Mouse (Mus musculus): ENCODE measurements around the gene 2010300C02Rik. TPM values are rescaled to one million over a fixed set of nuclear protein-coding genes. Genes with fewer than 3 reads are reported as not detected.

The 2010300C02Rik gene
- polyA plus RNA-seq, 1 experiment: 14.5 TPM

DNA sequence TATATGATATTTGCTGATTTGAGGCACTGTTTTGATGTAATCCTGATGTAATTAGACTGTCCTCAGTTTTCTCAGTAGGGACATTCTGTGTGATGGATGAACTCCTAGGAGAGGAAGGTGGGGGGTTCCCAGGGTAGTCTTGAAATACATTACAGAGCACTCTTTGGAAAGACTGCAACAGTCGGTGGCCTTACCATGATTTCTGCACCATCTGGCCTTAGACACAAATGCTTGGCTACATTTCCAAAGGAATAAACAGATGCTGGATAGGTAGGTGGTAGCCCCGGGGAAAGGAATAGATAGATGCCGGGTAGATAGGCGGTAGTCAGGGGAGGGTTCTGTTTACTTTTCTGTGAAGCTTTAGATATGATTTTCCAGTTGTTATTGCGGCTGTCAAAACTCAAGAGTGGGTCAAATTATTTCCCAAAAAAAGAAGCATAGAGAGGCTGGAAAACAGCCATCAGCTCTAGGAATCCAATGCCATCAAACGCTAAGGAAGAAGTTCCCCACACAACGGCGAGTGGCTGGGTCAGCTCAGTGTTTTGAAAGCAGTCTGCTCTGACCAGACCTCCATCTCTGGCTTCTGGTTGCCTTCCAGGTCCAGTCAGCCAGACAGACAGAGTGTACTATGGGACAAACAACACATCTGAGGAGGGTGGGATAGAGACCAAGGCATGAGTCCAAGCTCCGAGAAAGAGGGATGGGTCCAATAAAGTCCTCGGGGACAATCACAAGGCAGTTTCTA, 147.2 kb downstream of the 2010300C02Rik start:
- no peaks in the 10 kb centered on the region for H3K4me1 ChIP-seq (ENCODE audit: control insufficient read depth, insufficient read depth, low read length)
- DNase-seq: no peak
- WGBS: 60% methylated on average over 10 of the region's 10 CpGs
- H3K4me3 ChIP-seq (replicated peaks; ENCODE audit: extremely low read depth, low read depth, low read length): no peak overlapping the region
- no peak for TF ChIP-seq CTCF (IDR thresholded peaks at IDR 0.05; ENCODE audit: insufficient read depth, low read length)
- no peak for TF ChIP-seq POLR2A (IDR thresholded peaks at IDR 0.05; ENCODE audit: borderline replicate concordance, extremely low read depth, low read depth, low read length)

DNA sequence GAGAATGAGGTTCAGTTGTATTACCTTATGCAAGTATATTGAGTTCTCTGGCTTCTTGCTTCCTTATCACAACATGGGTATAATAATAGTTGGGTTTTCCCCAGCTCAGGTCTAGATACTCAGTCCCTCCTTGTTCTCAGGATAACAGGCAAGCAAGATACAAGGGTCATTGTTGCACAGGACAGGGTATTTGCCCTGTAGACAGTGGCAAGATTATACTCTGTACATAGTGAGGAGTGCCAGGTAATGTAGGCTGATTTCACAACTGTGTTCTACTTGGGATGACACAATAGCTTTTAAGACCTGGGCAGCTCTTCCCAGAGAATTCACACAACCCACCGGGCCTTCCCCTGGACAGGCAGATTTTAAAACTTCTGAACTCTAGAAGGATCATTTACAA, 151.5 kb downstream of the 2010300C02Rik start:
- H3K4me3 ChIP-seq (replicated peaks; ENCODE audit: extremely low read depth, low read depth, low read length): no peak overlapping the region
- H3K4me1 ChIP-seq (ENCODE audit: control insufficient read depth, insufficient read depth, low read length): no peaks in the 10 kb centered on the region; the same call in 1 of the 2 replicates
- DNase-seq: no peak
- TF ChIP-seq POLR2A (IDR thresholded peaks at IDR 0.05; ENCODE audit: borderline replicate concordance, extremely low read depth, low read depth, low read length) (no peak), CTCF (IDR thresholded peaks at IDR 0.05; ENCODE audit: insufficient read depth, low read length) (no peak)
- WGBS: 72% methylated on average over 1 of the region's 1 CpGs

DNA sequence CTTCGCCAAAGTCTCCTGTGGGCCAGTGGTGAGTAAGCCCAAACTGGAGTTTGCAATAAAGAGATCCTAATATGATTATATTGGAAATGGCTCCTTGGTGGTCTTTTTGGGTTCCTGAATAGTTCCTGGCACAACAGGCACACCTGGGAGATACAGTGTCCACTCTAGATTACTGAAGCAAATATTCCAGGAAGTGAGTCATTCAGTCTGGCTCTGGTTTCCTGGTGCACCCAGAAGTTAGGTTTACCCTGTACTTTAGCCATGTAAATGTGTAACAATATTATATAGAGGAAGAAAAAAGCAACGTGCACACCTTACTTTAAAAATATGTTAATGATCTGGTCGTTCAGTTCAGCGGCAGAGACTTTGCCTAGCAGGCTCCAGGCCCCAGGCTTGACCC, 153.1 kb downstream of the 2010300C02Rik start:
- H3K4me3 ChIP-seq (replicated peaks; ENCODE audit: extremely low read depth, low read depth, low read length): no peak overlapping the region

DNA sequence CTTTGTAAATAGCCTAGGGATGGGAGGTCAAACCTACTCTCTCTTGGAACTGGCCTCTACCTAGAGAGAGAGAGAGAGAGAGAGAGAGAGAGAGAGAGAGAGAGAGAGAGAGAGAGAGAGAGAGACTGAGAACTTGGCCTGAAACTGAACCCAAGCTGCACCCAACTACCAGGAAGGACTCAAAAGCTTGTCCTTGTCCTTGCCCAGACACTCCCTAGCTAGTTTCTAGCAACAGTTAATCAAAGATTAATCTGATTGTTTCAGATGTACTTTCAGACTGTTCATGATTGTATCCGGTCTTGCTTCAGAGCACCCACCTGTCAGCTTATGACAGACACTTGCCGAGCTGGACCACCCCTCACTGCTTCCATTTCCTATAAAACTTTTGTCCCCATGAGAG, 153.5 kb downstream of the 2010300C02Rik start:
- 66% methylated on average over 2 of the region's 2 CpGs for WGBS
- TF ChIP-seq CTCF (IDR thresholded peaks at IDR 0.05; ENCODE audit: insufficient read depth, low read length) (no peak), POLR2A (IDR thresholded peaks at IDR 0.05; ENCODE audit: borderline replicate concordance, extremely low read depth, low read depth, low read length) (no peak)
- no peak overlapping the region for H3K4me3 ChIP-seq (replicated peaks; ENCODE audit: extremely low read depth, low read depth, low read length)
- DNase-seq: no peak
- no peaks in the 10 kb centered on the region; the same call in 1 of the 2 replicates for H3K4me1 ChIP-seq (ENCODE audit: control insufficient read depth, insufficient read depth, low read length)

More for the DNA sequence above, 153.1 kb downstream of the 2010300C02Rik start:
- no peak for TF ChIP-seq POLR2A (IDR thresholded peaks at IDR 0.05; ENCODE audit: borderline replicate concordance, extremely low read depth, low read depth, low read length)
- no peak for TF ChIP-seq CTCF (IDR thresholded peaks at IDR 0.05; ENCODE audit: insufficient read depth, low read length)
- DNase-seq: no peak
- WGBS: 47% methylated on average over 4 of the region's 4 CpGs
- no peaks in the 10 kb centered on the region; the same call in 1 of the 2 replicates for H3K4me1 ChIP-seq (ENCODE audit: control insufficient read depth, insufficient read depth, low read length)

DNA sequence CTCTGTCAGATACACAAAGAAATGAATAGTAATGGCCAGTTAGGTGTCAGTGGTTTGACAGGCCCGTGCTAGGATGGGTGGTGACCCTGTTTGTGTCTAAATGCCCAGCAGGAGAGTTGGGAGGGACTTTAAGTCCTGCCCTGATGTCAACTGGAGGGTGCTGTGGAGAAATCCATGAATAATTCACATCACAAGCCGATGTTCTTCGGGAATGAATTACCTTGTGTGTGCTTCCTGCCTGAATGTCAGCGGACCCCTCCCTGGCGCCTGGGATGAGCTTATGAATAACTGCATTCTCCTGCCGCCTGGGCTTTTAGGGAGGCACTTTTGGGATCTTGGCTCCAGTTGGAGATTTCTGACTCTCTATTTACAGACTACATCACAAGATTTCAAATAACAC, 154.5 kb downstream of the 2010300C02Rik start:
- DNase-seq: no peak
- no peak overlapping the region for H3K4me3 ChIP-seq (replicated peaks; ENCODE audit: extremely low read depth, low read depth, low read length)
- TF ChIP-seq POLR2A (IDR thresholded peaks at IDR 0.05; ENCODE audit: borderline replicate concordance, extremely low read depth, low read depth, low read length) (no peak), CTCF (IDR thresholded peaks at IDR 0.05; ENCODE audit: insufficient read depth, low read length) (no peak)
- 58% methylated on average over 6 of the region's 6 CpGs for WGBS
- H3K4me1 ChIP-seq (ENCODE audit: control insufficient read depth, insufficient read depth, low read length): no peaks in the 10 kb centered on the region; the same call in 1 of the 2 replicates

DNA sequence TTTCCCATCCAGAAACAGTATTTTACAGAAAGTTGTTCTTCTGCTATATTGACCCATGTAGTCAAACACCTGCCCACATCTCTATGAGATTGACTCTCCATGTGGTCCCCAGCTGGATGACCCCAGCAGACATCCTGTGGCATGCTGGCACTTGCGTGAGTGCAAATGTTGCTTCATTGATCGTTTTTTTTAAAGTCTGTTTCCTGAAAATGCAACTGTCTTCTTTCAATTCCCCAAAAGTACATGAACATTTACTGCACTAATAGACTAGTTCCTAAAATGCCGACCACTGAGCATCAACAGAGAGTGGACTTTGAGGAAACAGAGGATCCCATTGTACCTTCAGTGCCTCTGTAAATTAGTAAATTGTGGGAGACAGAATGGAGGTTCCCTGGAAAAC, 157.9 kb downstream of the 2010300C02Rik start:
- no peak for TF ChIP-seq CTCF (IDR thresholded peaks at IDR 0.05; ENCODE audit: insufficient read depth, low read length)
- no peak for TF ChIP-seq POLR2A (IDR thresholded peaks at IDR 0.05; ENCODE audit: borderline replicate concordance, extremely low read depth, low read depth, low read length)
- H3K4me1 ChIP-seq (ENCODE audit: control insufficient read depth, insufficient read depth, low read length): no peaks in the 10 kb centered on the region; the same call in 1 of the 2 replicates
- DNase-seq: no peak
- no peak overlapping the region for H3K4me3 ChIP-seq (replicated peaks; ENCODE audit: extremely low read depth, low read depth, low read length)
- 71% methylated on average over 3 of the region's 3 CpGs for WGBS

Other genes starting within 250 kb of the 2010300C02Rik start
- gene Mgat4a, start 179.1 kb downstream of the 2010300C02Rik start, polyA plus RNA-seq (2012; rRNA removed): 3.0 and 4.2 TPM in 2 replicates
- 0.70 and 1.8 TPM in 2 replicates for gene Tsga10, start 146.3 kb upstream of the 2010300C02Rik start, polyA plus RNA-seq (2012; rRNA removed)
- gene Lipt1, start 151.7 kb upstream of the 2010300C02Rik start, polyA plus RNA-seq (2012; rRNA removed): 0.77 and 1.2 TPM in 2 replicates
- 4.0 and 7.2 TPM in 2 replicates for gene Mitd1, start 170.3 kb upstream of the 2010300C02Rik start, polyA plus RNA-seq (2012; rRNA removed)
- gene Mrpl30, start 170.4 kb upstream of the 2010300C02Rik start, polyA plus RNA-seq (2012; rRNA removed): 19.2 and 25.7 TPM in 2 replicates
- gene Lyg2, start 196.4 kb upstream of the 2010300C02Rik start, polyA plus RNA-seq (2012; rRNA removed): not detected in 2 replicates
- gene Lyg1, start 237.7 kb upstream of the 2010300C02Rik start, polyA plus RNA-seq (2012; rRNA removed): 7.4 TPM in 1 of 2 replicates, not detected in the other

Data from lung, adult 2 months (tissue).